Mouse (Mus musculus) MEL (cell line): ENCODE measurements around the gene Slc16a14. TPM values are rescaled to one million over a fixed set of nuclear protein-coding genes. Genes with fewer than 3 reads are reported as not detected.

ENCODE experiments used
- DNase-seq: peaks from one replicate; pipeline ENCODE4 v3.0.0; 2011; ENCODE audit warnings: low read depth, low spot score
- H3K27ac ChIP-seq: 2 replicates; pipeline ENCODE4 v1.5.1; 2012; ENCODE audit warnings: low read depth, mild to moderate bottlenecking, control low read depth, low read length, moderate library complexity; ENCODE audit not compliant: control insufficient read depth
- H3K27me3 ChIP-seq, 2 experiments: fragments of 150-350 bp in 1 of 2; sonication (generic) in 1 of 2; 2 replicates each; pipeline ENCODE4 v1.6.1; 2012; ENCODE audit warnings: low read length in 2 of 2, mild to moderate bottlenecking in 2 of 2, improper control_type of control experiment in 1 of 2, moderate library complexity in 1 of 2; ENCODE audit not compliant: insufficient read depth in 2 of 2, control insufficient read depth in 1 of 2
- H3K36me3 ChIP-seq, 2 experiments: 2 replicates each; pipeline ENCODE4 v1.6.1; 2012 to 2014; ENCODE audit warnings: low read length in 2 of 2, improper control_type of control experiment in 1 of 2, inconsistent platforms in 1 of 2, mild to moderate bottlenecking in 1 of 2; ENCODE audit not compliant: insufficient read depth in 2 of 2, control insufficient read depth in 1 of 2
- H3K4me1 ChIP-seq, 2 experiments: fragments of 150-350 bp in 1 of 2; sonication (generic) in 1 of 2; 2 replicates each; pipeline ENCODE4 v1.6.1; 2012; ENCODE audit warnings: low read length in 2 of 2, improper control_type of control experiment in 1 of 2, mild to moderate bottlenecking in 1 of 2; ENCODE audit not compliant: insufficient read depth in 2 of 2, control insufficient read depth in 1 of 2
- H3K4me3 ChIP-seq, 2 experiments: fragments of 150-350 bp in 1 of 2; sonication (generic) in 1 of 2; 2 replicates each; pipeline ENCODE4 v1.5.1; 2012; ENCODE audit warnings: low read depth in 2 of 2, low read length in 2 of 2, mild to moderate bottlenecking in 2 of 2, moderate library complexity in 2 of 2, control low read depth in 1 of 2, improper control_type of control experiment in 1 of 2; ENCODE audit not compliant: control insufficient read depth in 1 of 2, insufficient read depth in 1 of 2
- H3K79me2 ChIP-seq: 2 replicates; pipeline ENCODE4 v1.6.1; 2012; ENCODE audit warnings: mild to moderate bottlenecking, low read length, moderate library complexity; ENCODE audit not compliant: control insufficient read depth, poor library complexity, insufficient read depth
- H3K9ac ChIP-seq: 2 replicates; pipeline ENCODE4 v1.6.1; 2012; ENCODE audit warnings: low read depth, mild to moderate bottlenecking, control low read depth, low read length, moderate library complexity; ENCODE audit not compliant: control insufficient read depth, poor library complexity, severe bottlenecking
- H3K9me3 ChIP-seq: fragments of 150-350 bp; sonication (generic); replicated peaks from 2 replicates; pipeline ENCODE4 v1.6.1; 2012; ENCODE audit warnings: mild to moderate bottlenecking, low read length, improper control_type of control experiment, moderate library complexity; ENCODE audit not compliant: insufficient read depth
- CTCF ChIP-seq, 3 experiments: IDR thresholded peaks in 2 of 3; conservative IDR thresholded peaks in 1 of 3; 2 replicates each; pipeline ENCODE4 v1.5.1; 2011 to 2012; ENCODE audit warnings: low read length in 3 of 3, low read depth in 2 of 3, mild to moderate bottlenecking in 2 of 3, improper control_type of control experiment in 1 of 3, inconsistent platforms in 1 of 3, mixed read lengths in 1 of 3, moderate library complexity in 1 of 3; ENCODE audit not compliant: control insufficient read depth in 1 of 3, insufficient read depth in 1 of 3, poor library complexity in 1 of 3, severe bottlenecking in 1 of 3
- EP300 ChIP-seq, 2 experiments: IDR thresholded peaks; 2 replicates each; pipeline ENCODE4 v1.6.1; 2011; ENCODE audit warnings: improper control_type of control experiment in 2 of 2, low read length in 2 of 2, low read depth in 1 of 2, mild to moderate bottlenecking in 1 of 2
- MAFK ChIP-seq: IDR thresholded peaks from 2 replicates; pipeline ENCODE4 v1.6.1; 2011; ENCODE audit warnings: low read depth, mild to moderate bottlenecking, low read length, improper control_type of control experiment, borderline replicate concordance
- POLR2AphosphoS2 ChIP-seq: IDR thresholded peaks from 2 replicates; pipeline ENCODE4 v1.6.1; 2011; ENCODE audit warnings: low read length, improper control_type of control experiment
- POLR2AphosphoS5 ChIP-seq: IDR thresholded peaks from 2 replicates; pipeline ENCODE4 v1.6.1; 2012; ENCODE audit warnings: low read depth, borderline replicate concordance, mild to moderate bottlenecking, inconsistent platforms, low read length, moderate library complexity, mixed read lengths
- RAD21 ChIP-seq: IDR thresholded peaks from 2 replicates; pipeline ENCODE4 v1.6.1; 2011; ENCODE audit warnings: mild to moderate bottlenecking, low read depth, low read length, improper control_type of control experiment
- SMC3 ChIP-seq: IDR thresholded peaks from 2 replicates; pipeline ENCODE4 v1.6.1; 2011; ENCODE audit warnings: low read depth, low read length, improper control_type of control experiment
- USF1 ChIP-seq: IDR thresholded peaks from 2 replicates; pipeline ENCODE4 v1.6.1; 2014; ENCODE audit warnings: low read depth, mild to moderate bottlenecking, inconsistent platforms, low read length, improper control_type of control experiment, moderate library complexity
- ZKSCAN1 ChIP-seq: IDR thresholded peaks from 2 replicates; pipeline ENCODE4 v1.6.1; 2012; ENCODE audit warnings: low read depth, mild to moderate bottlenecking, inconsistent platforms, low read length, improper control_type of control experiment, moderate library complexity
- polyA plus RNA-seq, 2 experiments: library from polyadenylated mRNA; stranded (reverse) in 1 of 2; unstranded in 1 of 2; fragments of >175 nt in 1 of 2; fragments of >200 nt in 1 of 2; gene quantifications; 2 replicates each; pipeline versions ENCODE4 v1.2.1 to v1.2.4; 2012; ENCODE audit warnings: low replicate concordance in 2 of 2, low read depth in 1 of 2; ENCODE audit not compliant: insufficient read length in 2 of 2, insufficient read depth in 1 of 2, missing spikeins in 1 of 2
- total RNA-seq: library from RNA; depleted of rRNA; stranded (reverse); fragments of 300-350 nt; gene quantifications from 2 replicates; pipeline ENCODE4 v1.2.3, GENCODE M21; 2012

Slc16a14 gene
- total and polyA plus RNA-seq, 3 experiments = not detected

GRCm38 (mm10) chr1:84890005-84890393 is 44.9 kb downstream of the Slc16a14 start:
- H3K27ac ChIP-seq = no peak overlapping the region
- TF ChIP-seq USF1 (no peak), POLR2AphosphoS2 (no peak)
- TF ChIP-seq, all 39 proteins: peak for 0
- Histone ChIP-seq H3K4me3 (no peak overlapping the region), H3K9ac (no peak overlapping the region), H3K79me2 (no peaks in the 10 kb centered on the region), H3K9me3 (no peaks in the 10 kb centered on the region), H3K36me3 (no peaks in the 10 kb centered on the region), H3K27me3 (no peaks in the 10 kb centered on the region), H3K4me1 (no peaks in the 10 kb centered on the region)
- DNase-seq = no peak

DNA sequence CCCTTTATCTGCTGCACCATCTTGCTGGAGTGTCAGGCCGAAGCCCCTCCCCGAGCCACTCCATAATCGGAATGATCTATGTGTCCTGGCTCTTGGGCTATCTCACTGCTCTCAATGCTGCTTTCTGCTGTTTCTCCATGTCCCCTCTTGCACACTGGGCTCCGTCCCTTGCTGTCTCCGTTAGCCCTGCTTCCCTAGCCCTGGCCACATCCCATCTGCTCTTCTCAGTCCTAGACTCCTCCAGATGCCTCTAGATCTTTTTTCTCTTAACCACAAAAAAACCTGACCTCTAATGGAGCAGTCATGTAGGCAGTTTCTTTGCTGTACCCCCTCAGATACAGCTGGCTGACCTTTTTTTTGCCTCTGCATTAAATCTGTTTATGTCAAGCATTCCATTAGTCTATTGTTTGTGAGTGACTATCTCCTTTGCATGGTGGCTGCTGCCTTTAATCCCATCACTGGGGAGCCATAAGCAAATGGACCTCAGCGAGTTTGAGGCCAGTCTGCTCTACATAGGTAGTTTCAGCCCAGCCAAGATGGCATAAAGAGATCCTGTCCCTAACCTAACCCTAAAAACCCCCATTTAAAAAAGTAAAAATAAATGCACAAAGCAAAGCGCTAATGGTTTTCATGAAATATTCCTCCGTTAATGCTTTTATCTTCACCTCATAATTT is 45.5 kb downstream of the Slc16a14 start:
- no peaks in the 10 kb centered on the region for H3K27me3 ChIP-seq
- no peaks in the 10 kb centered on the region for H3K9me3 ChIP-seq
- TF ChIP-seq EP300 (IDR thresholded peaks at IDR 0.05; ENCODE audit: low read depth in 1 of 2, low read length in 2 of 2) = no peak
- H3K9ac ChIP-seq = no peak overlapping the region
- H3K36me3 ChIP-seq = no peaks in the 10 kb centered on the region
- H3K4me1 ChIP-seq = no peaks in the 10 kb centered on the region
- DNase-seq = no peak
- H3K4me3 ChIP-seq = no peak overlapping the region
- no peak overlapping the region for H3K27ac ChIP-seq
- H3K79me2 ChIP-seq = no peaks in the 10 kb centered on the region

GRCm38 (mm10) chr1:84885921-84886320 is 49.0 kb downstream of the Slc16a14 start:
- peak; percentile 24 for DNase-seq
- Histone ChIP-seq H3K79me2 (no peaks in the 10 kb centered on the region), H3K4me1 (no peaks in the 10 kb centered on the region), H3K27me3 (no peaks in the 10 kb centered on the region), H3K4me3 (no peak overlapping the region), H3K36me3 (no peaks in the 10 kb centered on the region), H3K27ac (no peak overlapping the region), H3K9ac (no peak overlapping the region), H3K9me3 (no peaks in the 10 kb centered on the region)
- peak; percentile 21; the same call in 1 of the 2 replicates for TF ChIP-seq SMC3
- TF ChIP-seq RAD21 = peak; percentile 14; the same call in 1 of the 2 replicates
- no peak for TF ChIP-seq EP300 (IDR thresholded peaks at IDR 0.05; ENCODE audit: low read depth in 1 of 2, low read length in 2 of 2)
- no peak for TF ChIP-seq MAFK
- peak; percentile 10 to 45 (median 43); a peak in 3 of 6 replicates for TF ChIP-seq CTCF (IDR thresholded peaks at IDR 0.05 in 2 of 3, conservative IDR thresholded peaks at IDR 0.05 in 1 of 3; ENCODE audit: control insufficient read depth in 1 of 3, insufficient read depth in 1 of 3, low read depth in 2 of 3, low read length in 3 of 3, poor library complexity in 1 of 3, severe bottlenecking in 1 of 3)
- TF ChIP-seq POLR2AphosphoS5 = no peak
- no peak for TF ChIP-seq ZKSCAN1
